Mouse (Mus musculus) intestine, embryonic 15.5 days (tissue): ENCODE data around the gene Tlr2. TPM values are rescaled to one million over a fixed set of nuclear protein-coding genes. Genes with fewer than 3 reads are reported as not detected.

Experiments used
- ATAC-seq: fragments of 200-750 bp; cut with Nextera tagmentation; 2 replicates; pipeline ENCODE4 v1.8.0; 2017; ENCODE audit warnings: moderate TSS enrichment, moderate library complexity
- H3K27ac ChIP-seq: fragments of 300-500 bp; sonication (generic); 2 replicates; pipeline ENCODE4 v1.5.1; 2015; ENCODE audit warnings: mild to moderate bottlenecking, inconsistent platforms
- H3K27me3 ChIP-seq: fragments of 300-500 bp; sonication (generic); replicated peaks from 2 replicates; pipeline ENCODE4 v1.6.1; 2015; ENCODE audit warnings: inconsistent platforms
- H3K36me3 ChIP-seq: fragments of 300-500 bp; sonication (generic); 2 replicates; pipeline ENCODE4 v1.6.1; 2015; ENCODE audit warnings: inconsistent platforms
- H3K4me1 ChIP-seq: fragments of 300-500 bp; sonication (generic); replicated peaks from 2 replicates; pipeline ENCODE4 v1.6.1; 2015; ENCODE audit warnings: inconsistent platforms
- H3K4me2 ChIP-seq: fragments of 300-500 bp; sonication (generic); replicated peaks from 2 replicates; pipeline ENCODE4 v1.6.1; 2015; ENCODE audit warnings: mild to moderate bottlenecking, inconsistent platforms
- H3K4me3 ChIP-seq: fragments of 300-500 bp; sonication (generic); replicated peaks from 2 replicates; pipeline ENCODE4 v1.5.1; 2015; ENCODE audit warnings: inconsistent platforms
- H3K9ac ChIP-seq: fragments of 300-500 bp; sonication (generic); 2 replicates; pipeline ENCODE4 v1.6.1; 2015; ENCODE audit warnings: inconsistent platforms
- H3K9me3 ChIP-seq: fragments of 300-500 bp; sonication (generic); 2 replicates; pipeline ENCODE4 v1.6.1; 2016; ENCODE audit warnings: inconsistent platforms
- WGBS: fragments of 180-500 bp; shearing (Covaris S2); methylation state at CpG from one replicate; pipeline ENCODE4 v1.1.7; 2015; 5-methylcytosine and 5-hydroxymethylcytosine counted together
- polyA plus RNA-seq: library from polyadenylated mRNA; unstranded; fragments of >200 nt; fragmentation: Nextera tagmentation; extraction: Ambion mirVana; gene quantifications from 2 replicates; pipeline ENCODE4 v1.2.1, GENCODE M21; 2015

Tlr2 gene
- polyA plus RNA-seq, 1 experiment from 2014 or later: 3.2 TPM

GRCm38 (mm10) chr3:83816372-83816925 is 25.1 kb downstream of the Tlr2 start:
- 67% methylated on average over 4 of the region's 4 CpGs for WGBS
- Histone ChIP-seq H3K9me3 (no peaks in the 10 kb centered on the region), H3K4me1 (0 out of 2 replicates have a peak, but pooled peaks cover 3% of the 10 kb centered on the region), H3K4me2 (no peak overlapping the region), H3K27me3 (no peaks in the 10 kb centered on the region), H3K9ac (no peak overlapping the region), H3K36me3 (no peaks in the 10 kb centered on the region), H3K4me3 (no peak overlapping the region), H3K27ac (no peak overlapping the region)
- no peak for ATAC-seq

DNA sequence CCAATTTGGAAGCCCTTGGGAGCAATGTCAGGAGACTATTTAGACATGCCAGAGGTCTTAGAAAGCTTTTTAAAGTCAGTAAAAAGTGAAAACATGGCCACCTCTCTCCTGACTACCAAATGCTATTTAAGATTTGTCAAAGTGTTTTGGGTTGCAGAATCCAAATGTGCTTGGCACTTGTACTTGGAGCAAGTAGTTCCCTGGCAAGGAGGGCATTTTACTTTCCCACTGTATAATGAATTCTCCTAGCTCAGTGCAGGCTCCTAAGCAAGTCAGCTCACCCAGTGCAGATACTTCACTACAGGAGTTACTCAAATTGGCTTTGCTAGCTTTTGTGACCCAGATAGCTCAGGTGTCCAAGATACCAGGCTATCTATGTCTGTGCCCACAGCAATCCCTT is 28.7 kb downstream of the Tlr2 start:
- Histone ChIP-seq H3K4me3 (no peak overlapping the region), H3K4me2 (no peak overlapping the region), H3K9me3 (no peaks in the 10 kb centered on the region), H3K9ac (no peak overlapping the region), H3K36me3 (no peaks in the 10 kb centered on the region), H3K27me3 (no peaks in the 10 kb centered on the region), H3K27ac (no peak overlapping the region), H3K4me1 (0 out of 2 replicates have a peak, but pooled peaks cover 3% of the 10 kb centered on the region)
- no peak for ATAC-seq

DNA sequence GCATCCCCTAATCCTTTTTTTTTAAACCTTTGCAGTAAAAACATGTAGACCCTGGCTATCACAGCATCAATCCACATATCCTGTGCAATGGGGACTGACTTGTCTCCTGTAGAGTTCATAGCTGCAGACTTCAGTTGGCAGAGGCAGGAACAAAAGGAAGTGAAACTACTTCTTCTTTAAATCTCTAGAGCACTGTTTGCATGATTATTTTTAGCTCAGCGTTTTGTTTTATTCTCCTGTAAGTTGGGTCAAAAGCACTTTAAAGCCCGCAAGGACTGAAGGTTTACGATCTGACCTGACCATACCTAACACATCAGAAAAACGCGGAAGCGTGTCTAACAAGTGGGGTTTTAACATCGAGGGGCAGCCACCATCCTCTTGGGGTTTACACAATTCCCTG is 29.6 kb downstream of the Tlr2 start:
- Histone ChIP-seq H3K27me3 (no peaks in the 10 kb centered on the region), H3K4me2 (no peak overlapping the region), H3K27ac (no peak overlapping the region), H3K9ac (no peak overlapping the region), H3K9me3 (no peaks in the 10 kb centered on the region), H3K36me3 (no peaks in the 10 kb centered on the region), H3K4me1 (0 out of 2 replicates have a peak, but pooled peaks cover 3% of the 10 kb centered on the region), H3K4me3 (no peak overlapping the region)
- WGBS: 55% methylated on average over 7 of the region's 7 CpGs
- ATAC-seq: no peak

DNA sequence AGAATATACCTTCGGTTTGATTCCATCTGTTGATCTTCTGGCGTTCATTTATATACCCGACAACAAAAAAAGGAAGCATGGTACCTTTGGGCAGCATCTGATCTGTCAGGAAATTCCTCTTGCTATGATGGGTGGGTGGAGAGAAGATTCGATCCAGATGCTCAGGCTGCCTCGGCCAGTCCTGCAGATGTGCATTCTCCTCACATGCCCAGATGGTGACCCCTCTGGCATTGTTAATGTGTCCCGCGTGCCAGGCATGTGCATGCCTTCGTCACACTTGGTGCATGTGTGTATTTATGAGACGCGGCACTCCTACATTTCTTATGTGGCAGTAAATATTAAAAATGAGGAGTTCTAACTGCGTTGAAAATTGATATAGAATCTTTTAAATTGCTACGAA is 33.1 kb downstream of the Tlr2 start:
- Histone ChIP-seq H3K4me1 (0 out of 2 replicates have a peak, but pooled peaks cover 3% of the 10 kb centered on the region), H3K27ac (no peak overlapping the region), H3K9ac (no peak overlapping the region), H3K4me3 (no peak overlapping the region), H3K4me2 (no peak overlapping the region), H3K9me3 (no peaks in the 10 kb centered on the region), H3K36me3 (no peaks in the 10 kb centered on the region), H3K27me3 (no peaks in the 10 kb centered on the region)
- 86% methylated on average over 12 of the region's 12 CpGs for WGBS
- ATAC-seq: no peak

DNA sequence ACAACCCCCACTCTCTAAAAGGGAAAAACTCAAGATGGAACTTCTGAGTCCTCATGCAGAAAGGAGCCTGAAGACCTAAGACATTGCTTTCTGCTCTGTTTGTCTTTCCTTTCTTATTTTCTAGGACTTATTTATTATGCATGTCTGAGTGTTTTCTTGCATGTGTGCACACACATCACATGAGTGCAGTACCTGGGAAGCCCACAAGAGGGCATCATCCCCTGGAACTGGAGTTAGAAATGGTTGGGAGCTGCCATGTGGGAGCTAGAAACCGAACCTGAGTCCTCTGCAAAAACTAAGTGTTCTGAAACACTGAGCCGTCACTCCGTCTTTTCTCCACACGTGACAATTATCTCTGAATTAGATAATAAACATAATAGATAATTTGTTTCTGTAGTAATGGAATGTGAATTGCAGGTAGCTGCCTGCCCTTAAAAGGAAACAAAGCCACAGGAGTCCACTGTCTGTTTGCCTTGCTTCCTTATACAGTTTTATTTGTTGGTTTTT is 39.9 kb downstream of the Tlr2 start:
- no peak overlapping the region for H3K27ac ChIP-seq
- ATAC-seq: no peak
- no peak overlapping the region for H3K9ac ChIP-seq
- no peaks in the 10 kb centered on the region for H3K27me3 ChIP-seq
- H3K4me2 ChIP-seq: no peak overlapping the region
- H3K4me3 ChIP-seq: no peak overlapping the region
- WGBS: 93% methylated on average over 4 of the region's 4 CpGs
- no peaks in the 10 kb centered on the region for H3K4me1 ChIP-seq
- H3K9me3 ChIP-seq: no peaks in the 10 kb centered on the region
- H3K36me3 ChIP-seq: no peaks in the 10 kb centered on the region

DNA sequence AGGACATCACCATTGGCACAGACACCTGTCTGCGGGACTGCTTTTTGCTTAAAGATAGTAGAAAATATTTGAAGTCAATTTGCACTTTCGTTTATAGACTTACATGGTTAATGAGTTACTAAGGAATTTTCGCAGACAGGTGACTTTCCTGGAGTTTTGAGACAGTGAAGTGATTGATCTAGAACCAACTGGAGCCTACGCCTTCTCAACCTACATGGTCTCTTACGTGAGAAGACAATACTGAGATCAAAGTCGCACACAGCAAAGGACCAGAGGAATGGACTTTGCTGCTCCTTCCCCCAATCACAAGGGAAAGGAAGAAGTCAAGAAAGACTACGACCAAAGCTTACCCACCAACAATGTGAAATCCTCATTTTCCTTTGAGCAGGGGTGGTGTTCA is 42.1 kb downstream of the Tlr2 start:
- 68% methylated on average over 7 of the region's 7 CpGs for WGBS
- no peak overlapping the region for H3K4me2 ChIP-seq
- H3K36me3 ChIP-seq: no peaks in the 10 kb centered on the region
- no peaks in the 10 kb centered on the region for H3K9me3 ChIP-seq
- H3K27me3 ChIP-seq: no peaks in the 10 kb centered on the region
- no peaks in the 10 kb centered on the region for H3K4me1 ChIP-seq
- no peak overlapping the region for H3K9ac ChIP-seq
- peak; percentile 71 for ATAC-seq
- H3K4me3 ChIP-seq: no peak overlapping the region
- H3K27ac ChIP-seq: no peak overlapping the region

DNA sequence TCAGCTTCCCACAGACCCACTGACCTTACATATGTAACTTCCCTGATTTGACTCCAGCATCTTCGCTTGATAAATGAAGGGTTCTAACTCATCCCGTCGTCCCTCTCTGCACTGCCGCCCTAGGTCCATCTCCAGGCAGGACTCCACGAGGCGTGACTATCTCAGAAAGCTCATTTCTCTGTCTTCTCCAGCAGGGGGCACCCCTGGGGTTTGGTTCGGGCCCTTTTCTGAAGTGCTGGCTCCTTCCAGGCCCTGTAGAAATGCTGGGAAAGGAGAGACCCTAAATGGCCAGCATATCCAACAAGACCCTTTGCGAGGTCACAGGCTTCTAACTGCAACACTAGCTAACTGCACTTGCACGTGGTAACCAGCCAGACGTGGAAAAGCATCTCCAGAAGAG is 43.7 kb downstream of the Tlr2 start:
- ATAC-seq: peak; percentile 81
- H3K9ac ChIP-seq: no peak overlapping the region
- 8% methylated on average over 10 of the region's 10 CpGs for WGBS
- no peaks in the 10 kb centered on the region for H3K4me1 ChIP-seq
- no peaks in the 10 kb centered on the region for H3K36me3 ChIP-seq
- H3K27ac ChIP-seq: no peak overlapping the region
- H3K4me2 ChIP-seq: no peak overlapping the region
- H3K27me3 ChIP-seq: no peaks in the 10 kb centered on the region
- no peaks in the 10 kb centered on the region for H3K9me3 ChIP-seq
- H3K4me3 ChIP-seq: no peak overlapping the region

DNA sequence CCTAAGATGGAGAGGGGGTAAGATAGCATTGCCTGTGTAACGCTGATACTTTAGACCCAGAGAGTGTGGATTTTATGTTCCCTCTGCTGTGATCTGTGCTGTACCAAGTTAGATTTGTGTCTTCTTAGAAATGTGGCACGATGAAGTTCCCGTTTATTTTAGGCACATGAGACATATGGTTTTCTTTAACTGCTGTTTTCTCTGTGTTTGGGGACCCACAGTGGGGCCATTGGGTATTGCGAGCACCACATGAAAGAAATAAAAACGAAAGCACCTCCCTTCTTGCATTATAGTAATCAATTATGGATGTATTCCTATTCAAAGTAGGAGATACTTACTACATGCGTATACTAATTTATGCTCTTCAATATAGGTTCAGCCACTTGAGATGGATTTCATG is 44.5 kb downstream of the Tlr2 start:
- no peaks in the 10 kb centered on the region for H3K36me3 ChIP-seq
- no peak overlapping the region for H3K27ac ChIP-seq
- H3K9ac ChIP-seq: no peak overlapping the region
- no peaks in the 10 kb centered on the region for H3K27me3 ChIP-seq
- WGBS: 71% methylated on average over 6 of the region's 6 CpGs
- no peak overlapping the region for H3K4me2 ChIP-seq
- ATAC-seq: no peak
- H3K4me3 ChIP-seq: no peak overlapping the region
- H3K4me1 ChIP-seq: no peaks in the 10 kb centered on the region
- H3K9me3 ChIP-seq: no peaks in the 10 kb centered on the region

- Histone ChIP-seq H3K9ac (no peak overlapping the region), H3K4me1 (0 out of 2 replicates have a peak, but pooled peaks cover 3% of the 10 kb centered on the region), H3K9me3 (no peaks in the 10 kb centered on the region), H3K4me3 (no peak overlapping the region), H3K27me3 (no peaks in the 10 kb centered on the region), H3K4me2 (no peak overlapping the region), H3K27ac (no peak overlapping the region), H3K36me3 (no peaks in the 10 kb centered on the region)
- WGBS: 77% methylated on average over 3 of the region's 3 CpGs
- no peak for ATAC-seq
Observed at GRCm38 (mm10) chr3:83791444-83791843, 50.1 kb downstream of the Tlr2 start.

DNA sequence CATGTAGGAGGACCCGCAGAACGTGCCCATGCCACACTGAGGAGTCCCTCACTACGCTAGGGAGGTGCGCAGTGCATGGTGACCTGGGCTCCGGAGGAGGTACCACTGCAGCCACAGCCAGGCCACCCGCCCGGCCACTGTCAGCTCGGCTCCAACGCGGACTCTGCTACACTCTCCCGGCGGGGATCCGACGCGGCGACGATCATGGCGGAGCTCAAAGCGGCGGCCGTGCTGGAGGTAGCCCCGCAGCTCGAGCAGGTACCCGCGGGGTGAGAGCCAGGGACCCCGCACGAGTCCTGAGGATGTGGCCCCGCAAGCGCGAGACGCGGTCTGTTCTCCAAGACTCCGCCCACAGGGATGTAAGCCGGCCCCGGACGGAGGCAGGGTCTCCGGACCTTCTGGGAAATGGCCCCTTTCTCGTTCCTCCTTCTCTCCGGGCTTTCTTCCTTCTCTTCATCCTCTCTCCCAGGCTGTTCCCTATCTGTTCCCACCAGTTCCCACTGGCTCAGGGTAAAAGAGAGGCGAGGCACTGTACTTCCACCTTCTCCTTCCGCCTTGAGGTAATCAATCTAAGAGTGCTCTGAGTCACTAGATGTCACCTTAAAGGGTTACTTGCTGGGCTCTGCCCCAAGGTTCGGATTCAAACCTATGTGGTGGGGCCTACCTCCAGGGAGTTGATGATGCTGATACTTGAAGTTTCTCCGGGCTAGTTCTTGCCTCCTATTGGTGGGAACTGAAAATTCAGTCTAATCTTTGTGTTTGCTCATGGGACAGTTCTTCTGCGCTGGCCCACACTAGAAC is 51.7 kb downstream of the Tlr2 start:
- Histone ChIP-seq H3K9me3 (no peaks in the 10 kb centered on the region), H3K4me1 (0 out of 2 replicates have a peak, but pooled peaks cover 3% of the 10 kb centered on the region), H3K27ac (no peak overlapping the region), H3K27me3 (no peaks in the 10 kb centered on the region), H3K36me3 (no peaks in the 10 kb centered on the region), H3K4me3 (peak overlapping the region; percentile 61), H3K9ac (peak overlapping the region; percentile 63), H3K4me2 (peak overlapping the region; percentile 91)
- ATAC-seq: peak; percentile 81
- 3% methylated on average over 44 of the region's 44 CpGs for WGBS

- H3K9ac ChIP-seq: no peak overlapping the region
- H3K4me1 ChIP-seq: peaks cover 3% of the 10 kb centered on the region; the same call in 1 of the 2 replicates
- no peak overlapping the region for H3K4me2 ChIP-seq
- H3K9me3 ChIP-seq: no peaks in the 10 kb centered on the region
- no peak overlapping the region for H3K27ac ChIP-seq
- no peaks in the 10 kb centered on the region for H3K27me3 ChIP-seq
- WGBS: 80% methylated on average over 7 of the region's 7 CpGs
- no peak for ATAC-seq
- H3K4me3 ChIP-seq: no peak overlapping the region
- no peaks in the 10 kb centered on the region for H3K36me3 ChIP-seq
Observed at GRCm38 (mm10) chr3:83787776-83788305, 53.7 kb downstream of the Tlr2 start.

DNA sequence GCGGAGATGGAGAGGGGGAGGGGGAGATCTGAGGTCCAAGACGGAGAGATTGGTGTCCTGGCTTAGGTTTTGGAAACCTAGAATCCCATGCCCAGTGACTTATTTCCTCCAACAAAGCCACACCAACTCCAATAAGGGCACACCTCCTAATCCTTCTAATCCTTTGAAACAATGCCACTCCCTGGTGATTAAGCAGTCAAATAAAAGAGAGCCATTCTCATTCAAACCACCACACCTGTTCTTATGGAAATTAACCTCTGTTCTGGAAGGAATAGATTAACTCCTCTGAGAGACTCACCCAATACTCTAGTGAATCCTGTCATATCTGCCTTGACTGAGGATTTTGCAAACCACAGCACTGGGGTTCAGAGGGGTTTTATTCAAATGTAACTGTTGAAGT is 54.5 kb downstream of the Tlr2 start:
- no peak for ATAC-seq
- Histone ChIP-seq H3K36me3 (no peaks in the 10 kb centered on the region), H3K9me3 (no peaks in the 10 kb centered on the region), H3K4me1 (peaks cover 3% of the 10 kb centered on the region; the same call in 1 of the 2 replicates), H3K9ac (no peak overlapping the region), H3K27me3 (no peaks in the 10 kb centered on the region), H3K27ac (no peak overlapping the region), H3K4me3 (no peak overlapping the region), H3K4me2 (no peak overlapping the region)
- 90% methylated on average over 2 of the region's 2 CpGs for WGBS
